Mouse (Mus musculus) liver, adult 2 months (tissue): ENCODE results near the gene Kdelc2. TPM values are rescaled to one million over a fixed set of nuclear protein-coding genes. Genes with fewer than 3 reads are reported as not detected.

Experiments
- DNase-seq: peaks from one replicate; pipeline ENCODE4 v3.0.0-alpha.2; 2011; ENCODE audit warnings: low read depth, low spot score; ENCODE audit errors: extremely low read depth
- H3K27ac ChIP-seq: fragments of 200-500 bp; replicated peaks from 2 replicates; pipeline ENCODE4 v1.5.1; 2012; ENCODE audit warnings: low read depth, mild to moderate bottlenecking, control low read depth, inconsistent platforms, low read length; ENCODE audit not compliant: insufficient read depth
- H3K27me3 ChIP-seq: fragments of 200-500 bp; 2 replicates; pipeline ENCODE4 v1.6.1; 2012; ENCODE audit warnings: mild to moderate bottlenecking, moderate library complexity, low read length, inconsistent platforms; ENCODE audit not compliant: control insufficient read depth, insufficient read depth
- H3K36me3 ChIP-seq: fragments of 200-500 bp; 2 replicates; pipeline ENCODE4 v1.6.1; 2012; ENCODE audit warnings: low read length, inconsistent platforms; ENCODE audit not compliant: control insufficient read depth, insufficient read depth
- H3K4me1 ChIP-seq: fragments of 200-500 bp; 2 replicates; pipeline ENCODE4 v1.6.1; 2011; ENCODE audit warnings: low read length; ENCODE audit not compliant: control insufficient read depth, insufficient read depth
- H3K4me3 ChIP-seq: fragments of 200-500 bp; 2 replicates; pipeline ENCODE4 v1.5.1; 2011; ENCODE audit warnings: low read depth, mild to moderate bottlenecking, control low read depth, low read length, moderate library complexity; ENCODE audit not compliant: insufficient read depth
- H3K79me2 ChIP-seq: fragments of 200-500 bp; 2 replicates; pipeline ENCODE4 v1.6.1; 2012; ENCODE audit warnings: inconsistent platforms, mild to moderate bottlenecking, low read length, moderate library complexity; ENCODE audit not compliant: control insufficient read depth, insufficient read depth
- H3K9ac ChIP-seq: fragments of 200-500 bp; 2 replicates; pipeline ENCODE4 v1.6.1; 2012; ENCODE audit warnings: low read depth, mild to moderate bottlenecking, control low read depth, inconsistent platforms, low read length
- CTCF ChIP-seq: fragments of 200-500 bp; IDR thresholded peaks from 2 replicates; pipeline ENCODE4 v1.5.1; 2011; ENCODE audit warnings: low read depth, low read length, control low read depth
- POLR2A ChIP-seq: fragments of 200-500 bp; IDR thresholded peaks from 2 replicates; pipeline ENCODE4 v1.6.1; 2011; ENCODE audit warnings: low read length, control low read depth; ENCODE audit not compliant: insufficient read depth; ENCODE audit errors: extremely low read depth
- WGBS: fragments of 180-500 bp; shearing (Covaris S2); methylation state at CpG from one replicate; pipeline ENCODE4 v1.1.7; 2018; 5-methylcytosine and 5-hydroxymethylcytosine counted together
- polyA plus RNA-seq: library from polyadenylated mRNA; depleted of rRNA; stranded (reverse); fragments of >200 nt; gene quantifications from 2 replicates; pipeline ENCODE4 v1.2.3, GENCODE M21; 2012
- total RNA-seq: library from RNA; depleted of rRNA; stranded (reverse); fragments of >200 nt; gene quantifications from 2 replicates; pipeline ENCODE4 v1.2.3, GENCODE M21; 2014

Gene Kdelc2
- total and polyA plus RNA-seq, 2 experiments: 2.0 to 6.2 TPM

DNA sequence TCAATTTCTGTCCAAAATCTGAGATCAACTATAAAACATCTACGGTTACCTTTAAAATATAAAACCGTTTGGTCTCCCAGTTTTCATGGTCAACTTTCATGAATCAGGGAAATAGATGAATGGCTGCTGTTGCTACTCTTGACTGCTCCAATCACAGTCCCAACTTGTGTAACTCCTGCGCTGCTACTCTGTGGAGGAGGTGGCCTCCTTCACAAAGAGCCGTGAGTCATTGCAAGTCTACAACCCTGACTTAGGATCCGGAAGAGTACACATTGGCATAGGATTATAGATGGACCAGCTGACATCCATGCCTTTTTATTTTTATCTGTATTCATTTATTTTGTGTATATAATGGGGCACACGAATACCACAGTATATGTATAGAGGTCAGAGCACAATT, 31.9 kb upstream of the Kdelc2 start:
- peaks cover 20% of the 10 kb centered on the region for H3K79me2 ChIP-seq
- WGBS: 89% methylated on average over 6 of the region's 6 CpGs
- no peaks in the 10 kb centered on the region for H3K27me3 ChIP-seq
- H3K27ac ChIP-seq: no peak overlapping the region
- no peak for DNase-seq
- peaks cover 46% of the 10 kb centered on the region for H3K4me1 ChIP-seq
- no peak overlapping the region for H3K9ac ChIP-seq
- no peak overlapping the region for H3K4me3 ChIP-seq
- TF ChIP-seq POLR2A (no peak), CTCF (no peak)
- H3K36me3 ChIP-seq: peaks cover 8% of the 10 kb centered on the region

DNA sequence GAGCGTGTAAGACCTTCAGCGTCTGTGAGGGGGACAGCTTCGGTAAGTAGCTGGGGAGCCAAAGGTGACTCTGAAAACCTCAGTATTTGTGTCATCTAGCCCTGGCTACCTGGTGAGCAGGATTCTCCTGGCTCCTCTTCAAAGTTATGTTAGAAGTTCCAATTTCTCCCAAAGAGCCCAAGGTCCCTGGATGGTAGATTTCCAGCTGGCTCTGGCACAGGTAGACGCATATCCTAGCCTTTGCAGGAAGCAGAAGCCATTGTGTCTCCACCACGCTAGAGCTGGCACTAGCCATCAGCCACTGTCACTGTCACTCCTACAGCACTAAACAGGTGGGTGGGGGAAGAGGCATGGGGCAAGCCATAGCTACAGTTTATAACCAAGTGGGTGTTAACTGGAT, 30.7 kb upstream of the Kdelc2 start:
- TF ChIP-seq CTCF: no peak
- TF ChIP-seq POLR2A: no peak

DNA sequence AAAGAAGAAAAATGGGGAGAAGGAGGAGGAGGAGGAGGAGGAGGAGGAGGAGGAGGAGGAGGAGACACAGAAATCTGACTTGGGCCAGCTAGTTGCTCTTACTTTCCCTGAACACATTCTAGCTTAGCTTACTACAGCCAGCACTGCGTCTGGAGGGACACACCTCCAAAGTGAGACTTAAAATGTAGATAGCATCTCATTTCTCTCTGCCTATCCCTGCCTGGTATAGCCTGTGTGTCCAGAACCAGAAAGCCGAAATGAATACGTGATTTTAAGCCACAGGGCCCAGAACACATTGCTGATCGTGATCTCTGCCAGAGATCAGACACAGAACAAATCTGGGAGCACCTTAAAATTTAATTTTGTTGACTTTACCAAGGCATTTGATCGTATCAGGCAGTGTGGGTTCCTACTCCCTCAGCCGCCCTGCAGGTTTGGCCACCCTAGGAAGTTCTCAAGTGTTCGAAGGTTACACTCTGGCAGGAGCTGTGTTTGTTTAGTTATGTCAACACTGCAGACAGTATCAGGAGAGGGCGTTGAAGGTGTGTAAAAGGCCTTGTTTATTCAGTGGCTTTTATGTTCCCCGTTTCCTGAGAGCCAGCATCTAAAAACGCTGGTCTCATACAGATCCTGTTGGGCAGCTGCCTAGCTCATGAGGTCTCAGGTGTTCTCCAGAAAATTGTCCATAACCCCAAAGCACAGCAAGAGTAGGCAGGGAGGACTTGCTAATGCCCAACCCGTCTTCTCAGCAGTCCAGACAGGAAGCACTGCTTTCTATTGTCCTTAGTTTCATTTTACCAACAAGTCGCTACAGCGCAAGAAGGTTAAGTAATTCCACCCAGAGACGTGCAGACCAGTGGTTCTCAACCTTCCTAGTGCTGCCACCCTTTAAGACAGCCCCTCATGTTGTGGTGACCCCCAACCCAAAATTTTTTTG, 27.3 kb upstream of the Kdelc2 start:
- 13% methylated on average over 14 of the region's 14 CpGs for WGBS
- Histone ChIP-seq H3K27ac (peak overlapping the region; percentile 97), H3K27me3 (no peaks in the 10 kb centered on the region), H3K79me2 (peaks cover 3% of the 10 kb centered on the region; the same call in 1 of the 2 replicates), H3K9ac (peak overlapping the region; percentile 80), H3K36me3 (no peaks in the 10 kb centered on the region), H3K4me1 (peaks cover 32% of the 10 kb centered on the region), H3K4me3 (peak overlapping the region; percentile 43)
- TF ChIP-seq POLR2A (no peak), CTCF (no peak)
- peak; percentile 99 for DNase-seq

More for the DNA sequence above, 30.7 kb upstream of the Kdelc2 start:
- H3K4me1 ChIP-seq: peaks cover 41% of the 10 kb centered on the region
- H3K36me3 ChIP-seq: no peaks in the 10 kb centered on the region
- H3K4me3 ChIP-seq: no peak overlapping the region
- H3K9ac ChIP-seq: no peak overlapping the region
- no peaks in the 10 kb centered on the region for H3K27me3 ChIP-seq
- DNase-seq: peak; percentile 82
- 0 out of 2 replicates have a peak overlapping the region, but pooled peaks have one; percentile 14 for H3K27ac ChIP-seq
- H3K79me2 ChIP-seq: peaks cover 9% of the 10 kb centered on the region
- WGBS: 32% methylated on average over 5 of the region's 5 CpGs

DNA sequence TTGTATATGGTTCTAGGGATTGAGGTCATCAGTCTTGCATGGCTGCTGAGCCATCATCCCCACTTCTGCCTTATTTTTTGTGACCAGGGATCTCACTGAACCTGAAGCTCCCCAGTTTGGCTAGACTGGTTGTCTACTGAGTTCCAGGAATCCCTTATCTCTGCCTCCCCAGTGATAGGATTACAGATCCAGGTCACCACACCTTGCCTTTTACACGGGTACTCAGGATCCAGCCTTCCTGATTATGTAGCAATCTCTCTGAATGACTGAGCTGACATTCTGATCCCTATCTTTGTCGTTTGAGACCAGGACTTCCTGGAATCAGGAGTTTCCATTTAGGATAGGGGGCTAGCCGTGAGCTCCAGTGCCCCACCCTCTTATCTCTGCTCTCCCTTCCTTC, 12.5 kb upstream of the Kdelc2 start:
- peak; percentile 61 for DNase-seq
- peaks cover 7% of the 10 kb centered on the region; the same call in 1 of the 2 replicates for H3K4me1 ChIP-seq
- peak overlapping the region; percentile 73 for H3K27ac ChIP-seq
- no peaks in the 10 kb centered on the region for H3K79me2 ChIP-seq
- WGBS: 13% methylated on average over 3 of the region's 3 CpGs
- TF ChIP-seq CTCF: no peak
- no peak for TF ChIP-seq POLR2A
- peaks cover 42% of the 10 kb centered on the region for H3K36me3 ChIP-seq
- no peak overlapping the region for H3K4me3 ChIP-seq
- H3K27me3 ChIP-seq: no peaks in the 10 kb centered on the region
- no peak overlapping the region for H3K9ac ChIP-seq

DNA sequence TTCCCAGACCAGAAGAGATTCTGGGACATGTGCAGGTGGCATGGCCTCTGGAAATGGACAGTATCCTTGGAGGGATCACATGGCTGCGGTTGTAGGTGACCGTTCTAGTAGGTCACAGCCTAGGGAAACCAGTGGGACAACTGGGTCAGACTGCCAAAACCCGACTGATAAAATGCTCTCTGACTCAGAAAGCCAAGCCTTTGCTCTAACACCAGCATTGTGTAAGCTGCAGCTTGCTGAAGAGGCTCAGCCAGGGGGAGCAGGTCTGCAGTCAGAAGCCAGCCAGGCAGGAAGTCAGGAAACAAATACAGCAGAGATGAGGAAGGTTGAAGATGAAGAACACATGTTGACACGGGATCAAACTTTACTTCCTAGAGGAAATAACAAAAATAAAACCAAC, 7.9 kb upstream of the Kdelc2 start:
- no peak for DNase-seq
- Histone ChIP-seq H3K79me2 (no peaks in the 10 kb centered on the region), H3K4me1 (peaks cover 3% of the 10 kb centered on the region; the same call in 1 of the 2 replicates), H3K4me3 (no peak overlapping the region), H3K27me3 (no peaks in the 10 kb centered on the region), H3K36me3 (peaks cover 34% of the 10 kb centered on the region), H3K9ac (no peak overlapping the region), H3K27ac (no peak overlapping the region)
- TF ChIP-seq CTCF (peak; percentile 29; the same call in 1 of the 2 replicates), POLR2A (no peak)
- WGBS: 29% methylated on average over 4 of the region's 4 CpGs

DNA sequence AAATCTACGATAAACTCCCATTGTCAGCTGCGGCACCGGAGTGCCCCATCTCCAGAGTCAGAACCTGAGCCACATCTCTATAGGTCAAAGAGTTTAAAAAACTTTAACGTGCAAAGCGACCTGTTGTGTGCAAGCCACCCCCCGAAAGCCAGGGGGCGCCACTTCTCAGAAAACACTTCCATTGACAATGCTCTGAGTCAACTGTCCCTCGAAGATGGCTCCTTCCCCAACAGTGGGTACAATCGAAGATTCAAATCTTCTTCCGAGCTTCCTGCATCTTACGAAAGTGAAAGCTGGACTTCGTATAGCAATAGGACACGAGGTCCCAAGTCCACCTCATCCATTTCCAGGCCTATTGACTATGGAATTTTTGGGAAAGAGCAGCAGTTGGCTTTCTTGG, 7.0 kb upstream of the Kdelc2 start:
- no peak overlapping the region for H3K4me3 ChIP-seq
- 89% methylated on average over 13 of the region's 13 CpGs for WGBS
- DNase-seq: no peak

More for the DNA sequence above, 7.0 kb upstream of the Kdelc2 start:
- no peak overlapping the region for H3K27ac ChIP-seq
- peaks cover 34% of the 10 kb centered on the region for H3K36me3 ChIP-seq
- no peaks in the 10 kb centered on the region; the same call in 1 of the 2 replicates for H3K4me1 ChIP-seq
- peak; percentile 70 for TF ChIP-seq CTCF
- TF ChIP-seq POLR2A: no peak
- no peaks in the 10 kb centered on the region for H3K27me3 ChIP-seq
- no peaks in the 10 kb centered on the region for H3K79me2 ChIP-seq
- H3K9ac ChIP-seq: no peak overlapping the region
